Mouse (Mus musculus) right cerebral cortex, postnatal 25 days (tissue): ENCODE results near the gene Them7.
A peak's percentile ranks its signal among the peaks of the same experiment; 100 is the strongest.

Experiments used
- DNase-seq: peaks from one replicate; pipeline ENCODE4 v3.0.0; 2022

The Them7 gene

GRCm38 (mm10) chr2:105235380-105236115 lies 11.4 kb downstream of the Them7 start:
- no peak for DNase-seq

GRCm38 (mm10) chr2:105237424-105237823 lies 13.3 kb downstream of the Them7 start:
- DNase-seq = no peak

DNA sequence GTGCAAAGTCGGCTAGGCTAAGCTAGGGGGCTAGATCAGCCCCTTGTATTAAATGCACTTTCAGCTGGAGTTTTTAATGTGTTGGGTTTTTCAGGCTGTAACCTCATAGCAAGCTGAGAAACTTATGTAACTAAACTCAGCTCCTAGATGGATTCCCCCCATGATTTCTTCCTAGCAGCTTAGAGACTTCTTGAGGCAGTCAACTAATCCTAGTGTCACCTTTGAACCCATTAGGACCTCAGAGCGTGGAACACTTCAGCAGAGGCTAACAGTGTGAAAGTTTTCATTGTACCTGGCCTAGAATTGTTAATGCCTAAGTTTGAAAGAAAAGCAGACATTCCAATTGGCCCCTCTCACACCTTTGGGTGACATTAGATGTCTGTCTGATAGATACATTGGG lies 13.7 kb downstream of the Them7 start:
- no peak for DNase-seq

DNA sequence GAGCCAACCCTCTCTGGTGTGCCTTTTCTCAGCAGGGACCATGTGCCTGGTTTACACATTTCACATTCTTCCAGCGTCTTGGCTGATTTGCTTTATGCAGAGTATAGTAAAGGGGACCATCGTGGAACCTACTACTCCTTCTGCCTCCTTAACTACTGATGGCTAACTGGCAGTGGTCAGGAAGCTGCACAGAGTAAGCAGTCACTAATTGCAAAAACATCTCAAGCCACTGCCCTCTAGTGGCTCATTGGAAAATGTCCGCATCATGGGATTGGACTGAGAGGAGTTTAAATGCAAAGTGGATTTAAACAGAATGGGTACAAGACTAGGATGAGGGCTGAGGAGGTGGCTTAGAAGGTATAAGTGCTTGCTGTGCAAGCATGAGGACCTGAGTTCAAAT lies 14.7 kb downstream of the Them7 start:
- peak; percentile 19 for DNase-seq

- no peak for DNase-seq
These were observed 16.5 kb downstream of the Them7 start for GRCm38 (mm10) chr2:105240631-105241030.

DNA sequence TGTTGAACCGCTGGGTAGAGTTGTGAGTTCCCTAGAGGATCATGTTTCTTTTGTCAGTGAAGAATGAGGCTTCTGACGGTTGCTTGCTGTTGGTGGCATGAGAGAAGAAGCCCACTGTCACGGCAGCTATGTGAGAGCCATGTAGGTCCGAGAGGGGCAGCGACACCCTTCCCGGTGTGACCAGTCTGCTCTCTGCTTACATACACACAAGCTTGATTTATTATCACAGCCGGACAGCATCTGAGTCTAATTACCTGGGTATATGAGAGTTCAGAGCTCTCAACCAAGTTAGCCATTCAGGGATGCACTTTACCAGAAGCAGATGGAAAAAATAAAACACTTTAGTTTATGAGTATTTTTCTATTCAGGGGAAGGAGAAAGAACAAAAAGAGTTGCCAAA lies 18.8 kb downstream of the Them7 start:
- DNase-seq = no peak

GRCm38 (mm10) chr2:105244733-105245132 lies 20.6 kb downstream of the Them7 start:
- DNase-seq = no peak

GRCm38 (mm10) chr2:105251978-105252377 lies 27.9 kb downstream of the Them7 start:
- no peak for DNase-seq

GRCm38 (mm10) chr2:105252824-105253223 lies 28.7 kb downstream of the Them7 start:
- DNase-seq = no peak

GRCm38 (mm10) chr2:105255457-105255856 lies 31.3 kb downstream of the Them7 start:
- no peak for DNase-seq

DNA sequence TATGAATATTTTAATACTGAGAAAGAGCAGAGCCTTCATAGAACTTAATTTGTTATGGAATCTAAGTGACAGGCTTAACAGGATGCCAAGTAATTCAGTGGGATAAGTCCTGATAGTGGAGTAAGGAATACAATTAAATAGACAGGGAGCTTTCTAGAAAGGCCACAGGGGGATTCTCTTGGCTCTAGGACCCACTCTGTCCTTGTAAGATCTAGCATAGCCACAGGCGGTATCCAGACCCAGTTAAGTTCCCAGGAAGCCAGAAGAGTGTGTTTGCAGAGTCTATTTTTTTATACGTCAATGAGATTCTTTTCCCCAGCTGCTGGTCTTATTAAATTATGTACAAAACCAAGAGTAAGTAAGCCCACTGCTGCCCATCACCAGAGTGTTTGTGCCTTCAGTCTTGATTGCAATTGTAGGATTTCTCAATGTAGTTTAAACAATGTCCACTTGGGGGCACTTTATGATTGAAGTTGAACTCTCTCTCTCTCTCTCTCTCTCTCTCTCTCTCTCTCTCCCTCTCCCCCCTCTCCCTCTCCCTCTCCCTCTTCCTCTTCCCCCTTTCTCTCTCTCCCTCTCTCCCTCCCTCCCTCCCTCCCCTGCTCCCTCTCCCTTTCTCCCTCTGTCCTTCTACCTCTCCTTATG lies 32.4 kb downstream of the Them7 start:
- no peak for DNase-seq

DNA sequence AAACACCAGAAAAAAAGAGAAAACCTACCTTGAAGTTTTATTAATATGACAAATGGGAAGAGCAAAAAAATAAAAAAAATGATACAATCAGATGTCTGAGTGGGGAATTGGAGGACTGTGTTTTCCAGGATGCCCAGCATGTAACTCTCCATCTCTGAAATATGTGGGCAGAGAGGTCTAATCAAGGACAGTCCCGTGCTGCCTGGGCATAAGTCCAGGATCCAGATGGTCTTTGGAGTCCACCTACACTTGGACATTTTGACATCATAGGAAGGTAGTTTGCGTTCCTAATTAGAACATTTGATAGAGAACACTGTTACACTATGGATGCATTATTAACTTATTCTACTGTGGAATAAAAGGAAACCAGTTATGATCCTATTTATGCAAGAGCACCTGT lies 33.3 kb downstream of the Them7 start:
- DNase-seq = no peak

GRCm38 (mm10) chr2:105261335-105261734 lies 37.2 kb downstream of the Them7 start:
- no peak for DNase-seq

DNA sequence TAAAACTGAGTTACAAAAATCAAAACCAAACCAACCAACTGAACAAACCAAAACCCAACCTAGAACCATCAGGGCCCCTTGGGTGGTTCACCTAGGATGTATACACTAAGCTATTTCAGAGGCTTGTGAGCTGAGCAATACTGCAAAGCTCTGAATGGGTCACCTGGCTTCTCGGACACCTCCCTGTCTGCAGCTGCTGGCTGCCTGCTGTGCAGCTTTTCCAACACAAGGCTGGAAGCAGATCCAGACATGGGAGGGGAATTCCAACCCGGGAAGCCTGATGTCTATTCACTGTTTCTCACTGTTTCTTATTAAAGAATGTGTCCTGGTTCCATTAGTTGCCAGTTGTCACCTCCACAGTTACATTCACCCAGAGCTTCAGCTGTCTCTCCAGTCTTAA lies 39.1 kb downstream of the Them7 start:
- no peak for DNase-seq

GRCm38 (mm10) chr2:105282407-105283077 lies 58.4 kb downstream of the Them7 start:
- no peak for DNase-seq

DNA sequence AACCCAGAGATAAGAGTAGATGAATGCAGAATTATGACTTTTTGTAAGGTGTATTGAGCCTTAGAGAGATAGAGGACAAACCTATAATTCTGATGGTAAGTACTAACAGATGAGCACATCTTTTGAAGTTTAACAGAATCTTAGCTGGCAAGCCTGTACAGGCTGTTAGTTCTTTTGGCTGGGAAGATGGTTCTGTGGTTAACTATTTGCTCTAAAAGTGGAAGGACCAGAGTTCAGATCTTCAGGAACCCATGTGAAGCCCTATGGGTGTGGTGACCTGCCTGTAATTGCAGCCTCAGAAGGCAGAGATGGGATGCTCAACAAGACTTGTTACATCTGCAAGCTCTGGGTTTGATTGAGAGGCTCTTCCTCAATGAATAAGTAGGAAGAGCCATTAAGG lies 59.7 kb downstream of the Them7 start:
- DNase-seq = no peak

- no peak for DNase-seq
These were observed 60.7 kb downstream of the Them7 start for GRCm38 (mm10) chr2:105284855-105285254.

DNA sequence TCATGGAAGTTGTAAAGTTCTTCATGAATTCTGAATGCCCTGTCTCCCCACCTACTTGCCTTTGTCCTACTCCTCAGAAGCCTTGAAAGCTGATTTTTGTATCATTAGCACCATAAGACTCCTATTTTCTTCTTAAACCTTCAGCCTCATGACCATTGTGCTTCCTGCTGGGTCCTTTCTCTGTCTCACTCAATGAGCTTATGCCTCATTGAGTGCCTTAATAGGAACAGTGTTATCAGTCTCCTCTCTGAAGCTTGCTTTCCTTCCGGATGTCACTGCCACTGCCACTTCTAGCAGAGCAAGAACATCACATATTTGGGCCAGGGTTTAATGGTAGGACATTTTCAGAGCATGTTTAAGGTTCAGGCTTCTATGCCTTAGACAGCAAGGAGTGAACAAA lies 71.7 kb downstream of the Them7 start:
- no peak for DNase-seq

DNA sequence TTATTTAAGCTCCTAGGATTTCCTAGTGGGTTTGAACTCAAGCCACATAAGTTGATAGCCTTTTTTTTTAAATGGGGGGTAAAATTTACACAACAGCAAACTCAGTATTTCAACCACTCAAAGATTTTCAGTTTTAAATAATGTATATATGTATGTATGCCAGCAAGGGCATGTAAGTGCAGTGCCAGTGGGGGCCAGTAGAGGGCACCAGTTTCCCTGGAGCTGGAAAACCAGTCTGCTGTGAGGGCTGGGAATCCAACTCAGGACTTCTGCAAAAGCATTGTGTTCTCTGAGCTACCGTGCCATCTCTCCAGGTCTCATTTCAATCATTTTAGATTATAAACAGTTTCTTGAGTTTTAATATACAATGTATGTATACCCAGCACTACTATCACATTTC lies 74.8 kb downstream of the Them7 start:
- no peak for DNase-seq

DNA sequence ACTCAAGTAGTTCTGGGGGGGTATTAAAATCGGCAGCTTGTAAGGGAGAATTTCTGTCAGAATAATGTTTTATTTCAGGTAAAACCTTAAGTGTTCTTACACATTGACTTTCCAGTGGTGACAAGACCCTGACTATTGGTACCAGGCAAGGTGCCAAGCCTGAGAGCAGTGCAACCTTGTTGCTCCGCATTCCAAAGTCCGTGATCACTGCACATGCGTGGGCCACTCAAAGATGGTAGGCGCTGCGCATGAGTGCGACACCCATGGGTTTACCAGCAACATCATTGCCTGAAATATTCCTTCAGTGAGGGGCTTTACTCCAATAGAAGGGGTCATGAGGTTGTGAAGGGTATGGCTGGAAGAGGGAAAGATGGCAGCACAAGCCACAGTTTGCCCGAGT lies 77.0 kb downstream of the Them7 start:
- no peak for DNase-seq

- no peak for DNase-seq
These were observed 77.4 kb downstream of the Them7 start for GRCm38 (mm10) chr2:105301531-105301930.

DNA sequence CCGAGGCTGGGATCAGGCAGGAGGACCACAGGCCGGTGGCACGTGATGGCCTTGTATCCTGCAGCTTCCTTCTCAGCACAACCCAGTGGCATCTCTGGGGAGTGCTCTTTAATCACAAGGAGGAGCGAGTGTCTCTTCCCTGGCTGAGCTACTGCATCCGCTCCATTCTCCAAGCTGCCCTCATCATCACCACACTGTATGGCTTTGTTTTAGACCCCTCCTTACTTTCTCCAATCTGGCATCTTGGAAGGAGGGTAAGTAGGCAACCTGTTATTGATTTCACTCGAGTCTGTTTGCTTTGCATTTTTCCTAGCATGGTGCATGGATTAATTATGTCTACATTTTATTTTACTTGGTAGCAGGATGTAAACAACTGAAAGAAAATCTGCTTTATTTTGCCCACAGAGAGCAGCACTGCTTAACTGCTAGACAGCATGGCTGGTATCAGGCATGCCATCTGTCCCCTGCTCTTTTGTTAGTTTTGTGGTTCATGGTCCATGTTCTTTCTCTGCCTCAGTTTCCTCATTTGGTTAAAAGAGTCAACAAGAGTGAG lies 79.9 kb downstream of the Them7 start:
- DNase-seq = no peak

GRCm38 (mm10) chr2:105305876-105306275 lies 81.8 kb downstream of the Them7 start:
- DNase-seq = no peak

DNA sequence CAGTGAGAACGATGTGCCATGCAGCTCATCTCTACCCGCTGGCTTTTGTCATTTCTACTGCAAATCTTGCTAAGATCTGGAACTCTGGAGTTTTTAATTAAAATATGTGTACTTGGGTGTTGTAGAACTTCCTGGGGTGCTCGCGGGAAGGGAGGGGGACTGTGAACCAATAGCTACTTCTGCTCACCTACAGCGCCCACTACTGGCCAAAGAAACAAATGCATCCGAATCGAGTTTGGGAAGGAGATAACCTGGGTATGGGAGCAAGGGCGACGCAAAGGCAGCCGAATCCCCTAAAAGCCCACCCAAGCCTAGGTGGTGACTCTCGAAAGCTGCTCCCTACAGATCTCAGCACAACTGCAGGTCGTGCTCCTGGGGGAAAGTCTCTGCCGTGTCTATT lies 87.3 kb downstream of the Them7 start:
- DNase-seq = no peak
